Mouse (Mus musculus) lung, embryonic 16.5 days (tissue): ENCODE measurements around the gene Tph1. TPM values are rescaled to one million over a fixed set of nuclear protein-coding genes. Genes with fewer than 3 reads are reported as not detected.
"Not testable (repeated sequence)": the region's sequence is repeated elsewhere in the genome, so short reads cannot be mapped to it uniquely, and the experiment has no call there.

ENCODE experiments used
- ATAC-seq: fragments of 200-750 bp; cut with Nextera tagmentation; 2 replicates; pipeline ENCODE4 v1.8.0; 2017; ENCODE audit warnings: low read depth, mild to moderate bottlenecking, moderate library complexity
- H3K27ac ChIP-seq: fragments of 300-500 bp; sonication (generic); 2 replicates; pipeline ENCODE4 v1.5.1; 2014; ENCODE audit warnings: mild to moderate bottlenecking, control low read depth, low read length
- H3K27me3 ChIP-seq: fragments of 300-500 bp; sonication (generic); 2 replicates; pipeline ENCODE4 v1.6.1; 2014; ENCODE audit warnings: low read depth, low read length, mixed read lengths; ENCODE audit not compliant: control insufficient read depth, insufficient read depth
- H3K36me3 ChIP-seq: fragments of 300-500 bp; sonication (generic); 2 replicates; pipeline ENCODE4 v1.6.1; 2014; ENCODE audit warnings: low read length; ENCODE audit not compliant: control insufficient read depth, insufficient read depth
- H3K4me1 ChIP-seq: fragments of 300-500 bp; sonication (generic); replicated peaks from 2 replicates; pipeline ENCODE4 v1.6.1; 2014; ENCODE audit warnings: low read length, mixed read lengths; ENCODE audit not compliant: control insufficient read depth, insufficient read depth
- H3K4me2 ChIP-seq: fragments of 300-500 bp; sonication (generic); 2 replicates; pipeline ENCODE4 v1.6.1; 2014; ENCODE audit warnings: low read depth, low read length, control low read depth
- H3K4me3 ChIP-seq: fragments of 300-500 bp; sonication (generic); 2 replicates; pipeline ENCODE4 v1.5.1; 2014; ENCODE audit warnings: mild to moderate bottlenecking, low read length, control low read depth
- H3K9ac ChIP-seq: fragments of 300-500 bp; sonication (generic); 2 replicates; pipeline ENCODE4 v1.6.1; 2014; ENCODE audit warnings: low read length, control low read depth
- H3K9me3 ChIP-seq: fragments of 300-500 bp; sonication (generic); 2 replicates; pipeline ENCODE4 v1.6.1; 2016; ENCODE audit warnings: low read length; ENCODE audit not compliant: control insufficient read depth
- WGBS: fragments of 180-500 bp; shearing (Covaris S2); extraction: QIAGEN DNeasy Blood & Tissue Kit; methylation state at CpG from one replicate; pipeline ENCODE4 v1.1.7; 2014; 5-methylcytosine and 5-hydroxymethylcytosine counted together
- polyA plus RNA-seq: library from polyadenylated mRNA; unstranded; fragments of >200 nt; fragmentation: Nextera tagmentation; extraction: Ambion mirVana; gene quantifications from 2 replicates; pipeline ENCODE4 v1.2.1, GENCODE M21; 2015

Tph1 gene
- polyA plus RNA-seq, 1 experiment from 2014 or later: 0.18 TPM

- H3K4me1 ChIP-seq: no peaks in the 10 kb centered on the region
- 87% methylated on average over 6 of the region's 6 CpGs for WGBS
- H3K9me3 ChIP-seq: no peaks in the 10 kb centered on the region
- H3K4me2 ChIP-seq: no peak overlapping the region
- no peaks in the 10 kb centered on the region for H3K27me3 ChIP-seq
- peaks cover 37% of the 10 kb centered on the region for H3K36me3 ChIP-seq
- no peak overlapping the region for H3K27ac ChIP-seq
- ATAC-seq: no peak
- no peak overlapping the region for H3K9ac ChIP-seq
- H3K4me3 ChIP-seq: no peak overlapping the region
Measured at GRCm38 (mm10) chr7:46700521-46701025, 28.2 kb upstream of the Tph1 start.

DNA sequence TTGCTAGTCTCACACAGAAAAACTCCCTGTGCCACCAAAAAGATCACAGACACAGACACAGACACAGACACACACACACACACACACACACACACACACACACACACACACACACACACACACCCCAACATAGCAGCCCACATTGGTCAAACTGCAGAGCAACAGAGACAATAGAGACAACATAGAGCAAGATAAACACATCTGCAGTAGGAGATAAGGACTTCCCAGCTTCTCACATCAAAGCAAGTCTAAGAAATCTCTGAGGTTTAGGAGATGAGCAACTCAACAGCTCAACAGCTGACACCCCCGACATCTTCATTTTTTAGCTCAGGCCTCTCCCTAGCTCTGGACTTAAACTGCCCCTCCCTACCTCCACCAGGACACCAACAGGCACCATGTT is 24.4 kb upstream of the Tph1 start:
- Histone ChIP-seq H3K27ac (no peak overlapping the region), H3K9ac (no peak overlapping the region), H3K36me3 (peaks cover 28% of the 10 kb centered on the region), H3K27me3 (no peaks in the 10 kb centered on the region), H3K9me3 (no peaks in the 10 kb centered on the region), H3K4me3 (no peak overlapping the region), H3K4me1 (no peaks in the 10 kb centered on the region), H3K4me2 (no peak overlapping the region)
- ATAC-seq: no peak
- WGBS: 65% methylated on average over 1 of the region's 1 CpGs

GRCm38 (mm10) chr7:46686827-46687226 is 14.5 kb upstream of the Tph1 start:
- Histone ChIP-seq H3K9me3 (no peaks in the 10 kb centered on the region), H3K4me1 (no peaks in the 10 kb centered on the region), H3K27ac (no peak overlapping the region), H3K4me2 (no peak overlapping the region), H3K27me3 (no peaks in the 10 kb centered on the region), H3K9ac (no peak overlapping the region), H3K36me3 (peaks cover 18% of the 10 kb centered on the region), H3K4me3 (no peak overlapping the region)
- no peak for ATAC-seq
- WGBS: 82% methylated on average over 5 of the region's 5 CpGs

DNA sequence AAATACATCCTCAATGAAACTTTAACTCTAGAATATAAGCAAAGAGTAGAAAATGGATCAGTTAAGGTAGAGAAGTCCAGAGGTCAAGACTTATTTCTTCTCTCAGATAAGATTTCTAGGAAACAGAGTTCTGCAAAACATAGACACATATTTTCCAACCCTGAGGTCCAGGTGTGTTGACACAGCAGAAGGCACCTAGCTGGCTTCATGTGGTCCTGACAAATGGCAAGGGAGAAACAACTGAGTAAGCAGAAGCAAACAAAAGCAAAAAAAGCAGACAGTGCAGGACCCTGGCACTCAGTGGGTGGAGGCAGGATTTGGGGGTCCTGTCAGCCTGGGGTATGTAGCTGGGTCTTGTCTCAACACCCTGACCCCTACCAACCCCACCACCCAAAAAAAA is 8.4 kb upstream of the Tph1 start:
- no peak overlapping the region for H3K4me2 ChIP-seq
- no peaks in the 10 kb centered on the region for H3K36me3 ChIP-seq
- no peaks in the 10 kb centered on the region for H3K9me3 ChIP-seq
- no peak overlapping the region for H3K4me3 ChIP-seq
- no peaks in the 10 kb centered on the region for H3K4me1 ChIP-seq
- no peak for ATAC-seq
- H3K27me3 ChIP-seq: no peaks in the 10 kb centered on the region
- H3K27ac ChIP-seq: no peak overlapping the region
- H3K9ac ChIP-seq: no peak overlapping the region

DNA sequence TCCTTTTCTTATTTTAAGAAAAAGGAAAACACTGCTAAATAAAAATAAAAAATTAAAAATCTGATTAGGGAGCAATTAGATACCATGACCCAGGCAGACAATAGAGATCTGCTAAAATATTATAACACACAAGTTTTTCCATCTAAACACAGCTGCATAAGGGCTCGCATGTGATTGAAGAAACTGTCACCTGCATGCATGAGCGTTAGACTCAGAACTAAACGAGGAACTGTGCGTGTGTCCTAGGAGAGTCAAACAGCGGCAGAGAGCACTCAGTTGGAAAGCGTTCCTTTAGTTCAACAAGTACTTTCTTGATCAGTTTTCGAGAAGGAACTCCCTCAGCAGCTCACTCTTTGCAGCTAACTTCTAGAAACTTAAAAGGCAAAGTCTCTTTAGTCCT is 6.7 kb upstream of the Tph1 start:
- H3K27me3 ChIP-seq, H3K27ac ChIP-seq, H3K4me2 ChIP-seq, H3K4me3 ChIP-seq, H3K36me3 ChIP-seq, H3K9me3 ChIP-seq, ATAC-seq, H3K4me1 ChIP-seq, H3K9ac ChIP-seq: not testable (repeated sequence)
- 71% methylated on average over 7 of the region's 7 CpGs for WGBS

GRCm38 (mm10) chr7:46678417-46678816 is 6.1 kb upstream of the Tph1 start:
- Histone ChIP-seq H3K27ac (no peak overlapping the region), H3K4me3 (no peak overlapping the region), H3K36me3 (no peaks in the 10 kb centered on the region), H3K9me3 (no peaks in the 10 kb centered on the region), H3K4me1 (no peaks in the 10 kb centered on the region), H3K9ac (no peak overlapping the region), H3K4me2 (no peak overlapping the region), H3K27me3 (no peaks in the 10 kb centered on the region)
- WGBS: 78% methylated on average over 3 of the region's 3 CpGs
- no peak for ATAC-seq

DNA sequence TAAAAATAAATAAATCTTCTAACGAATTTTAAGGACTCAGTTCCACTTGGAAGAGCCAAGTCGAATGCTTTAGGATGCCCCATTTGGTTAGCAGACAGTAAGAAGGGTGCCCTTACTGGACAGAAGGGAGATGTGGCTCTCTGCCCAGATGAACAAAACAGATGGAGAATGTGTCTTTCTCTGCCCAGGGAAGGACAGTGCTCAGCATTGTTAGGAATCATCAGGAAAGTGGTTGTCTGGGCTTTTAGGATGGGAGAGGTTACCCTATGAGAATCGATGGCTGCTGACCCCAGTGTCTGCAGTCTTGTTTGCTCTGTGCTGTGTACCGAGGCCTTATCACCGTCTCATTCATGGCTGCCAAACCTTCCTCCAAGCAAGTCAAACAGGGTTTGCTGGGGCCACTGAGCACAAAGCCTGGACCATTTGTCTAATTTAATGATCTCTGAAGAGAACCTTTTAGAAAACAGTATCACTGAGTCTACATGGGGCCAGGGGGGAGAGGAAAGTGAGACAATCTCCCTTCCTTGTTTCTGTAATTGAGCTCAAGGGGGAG is 4.5 kb upstream of the Tph1 start:
- ATAC-seq: no peak
- 43% methylated on average over 5 of the region's 5 CpGs for WGBS
- H3K4me2 ChIP-seq: no peak overlapping the region
- no peaks in the 10 kb centered on the region for H3K36me3 ChIP-seq
- H3K27me3 ChIP-seq: no peaks in the 10 kb centered on the region
- no peak overlapping the region for H3K9ac ChIP-seq
- H3K9me3 ChIP-seq: no peaks in the 10 kb centered on the region
- no peak overlapping the region for H3K4me3 ChIP-seq
- no peaks in the 10 kb centered on the region for H3K4me1 ChIP-seq
- no peak overlapping the region for H3K27ac ChIP-seq

DNA sequence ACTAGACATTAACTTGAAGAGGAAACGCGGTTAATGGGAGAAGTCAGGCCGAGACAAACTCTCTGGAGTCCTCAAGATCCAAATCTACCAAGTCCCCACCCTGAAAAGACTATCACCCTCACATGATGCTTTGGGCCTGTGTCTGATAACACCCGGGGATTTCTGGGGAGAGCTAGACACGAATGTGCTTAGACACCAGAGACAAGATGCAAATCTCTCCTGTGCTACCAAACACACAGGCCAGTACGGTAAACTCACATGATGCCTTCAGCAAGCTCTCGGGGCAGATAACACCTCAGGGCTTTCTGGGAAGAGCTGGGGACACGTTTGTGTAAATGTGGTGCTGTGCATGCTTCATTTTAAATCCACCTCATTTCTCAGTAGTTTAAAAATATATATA is 3.5 kb upstream of the Tph1 start:
- no peaks in the 10 kb centered on the region for H3K4me1 ChIP-seq
- H3K9me3 ChIP-seq: no peaks in the 10 kb centered on the region
- no peaks in the 10 kb centered on the region for H3K36me3 ChIP-seq
- no peaks in the 10 kb centered on the region for H3K27me3 ChIP-seq
- no peak overlapping the region for H3K27ac ChIP-seq
- no peak overlapping the region for H3K4me2 ChIP-seq
- WGBS: 78% methylated on average over 8 of the region's 8 CpGs
- no peak overlapping the region for H3K9ac ChIP-seq
- no peak for ATAC-seq
- H3K4me3 ChIP-seq: no peak overlapping the region

DNA sequence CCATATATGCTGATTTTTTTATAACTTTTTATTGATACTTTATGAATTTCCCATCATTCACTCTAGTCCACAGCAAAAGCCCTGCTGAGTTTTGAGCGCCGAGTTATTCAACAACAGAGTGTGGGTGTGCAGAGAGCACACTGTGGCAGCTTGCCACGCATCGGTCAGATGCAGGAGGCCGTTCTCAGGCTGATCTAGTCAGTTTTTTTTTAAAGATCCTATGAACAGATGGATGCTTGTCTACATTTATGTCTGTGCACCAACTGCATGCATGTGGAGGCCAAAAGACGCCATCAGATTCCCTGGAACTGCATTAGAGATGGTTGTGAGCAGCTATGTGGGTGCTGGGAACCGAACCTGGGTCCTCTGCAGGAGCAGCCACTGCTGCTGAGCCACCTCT is 2.7 kb upstream of the Tph1 start:
- Histone ChIP-seq H3K4me3 (no peak overlapping the region), H3K27ac (no peak overlapping the region), H3K4me1 (no peaks in the 10 kb centered on the region), H3K27me3 (no peaks in the 10 kb centered on the region), H3K4me2 (no peak overlapping the region), H3K9ac (no peak overlapping the region), H3K36me3 (no peaks in the 10 kb centered on the region), H3K9me3 (no peaks in the 10 kb centered on the region)
- 92% methylated on average over 7 of the region's 7 CpGs for WGBS
- no peak for ATAC-seq

GRCm38 (mm10) chr7:46667256-46667655 is 5.1 kb downstream of the Tph1 start:
- H3K4me1 ChIP-seq: no peaks in the 10 kb centered on the region
- no peak overlapping the region for H3K4me3 ChIP-seq
- no peak overlapping the region for H3K9ac ChIP-seq
- 1% methylated on average over 21 of the region's 21 CpGs for WGBS
- no peaks in the 10 kb centered on the region for H3K36me3 ChIP-seq
- H3K9me3 ChIP-seq: no peaks in the 10 kb centered on the region
- H3K27me3 ChIP-seq: peaks cover 8% of the 10 kb centered on the region
- ATAC-seq: no peak
- no peak overlapping the region for H3K4me2 ChIP-seq
- no peak overlapping the region for H3K27ac ChIP-seq
